Mouse (Mus musculus) kidney, embryonic 15.5 days (tissue): ENCODE data around the gene Hdac6. TPM values are rescaled to one million over a fixed set of nuclear protein-coding genes. Genes with fewer than 3 reads are reported as not detected.

Source experiments
- polyA plus RNA-seq: library from polyadenylated mRNA; unstranded; fragments of >200 nt; fragmentation: Nextera tagmentation; extraction: Ambion mirVana; gene quantifications from 2 replicates; pipeline ENCODE4 v1.2.1, GENCODE M21; 2015

Hdac6 gene
- polyA plus RNA-seq, 1 experiment from 2014 or later: 59.6 TPM

Other genes with a start within 250 kb of the Hdac6 start
- 35.4 and 38.6 TPM in 2 replicates for gene Wdr45, start 233.6 kb downstream of the Hdac6 start, polyA plus RNA-seq
- 0.96 TPM in 1 of 2 replicates, not detected in the other for gene Gm45208, start 225.6 kb downstream of the Hdac6 start, polyA plus RNA-seq
- gene Praf2, start 219.4 kb downstream of the Hdac6 start, polyA plus RNA-seq: 64.4 and 68.9 TPM in 2 replicates
- gene Ccdc120, start 197.0 kb downstream of the Hdac6 start, polyA plus RNA-seq: 19.6 and 20.2 TPM in 2 replicates
- gene Tfe3, start 185.3 kb downstream of the Hdac6 start, polyA plus RNA-seq: 26.3 and 30.9 TPM in 2 replicates
- 44.1 and 51.8 TPM in 2 replicates for gene Gripap1, start 158.1 kb downstream of the Hdac6 start, polyA plus RNA-seq
- 1.6 and 1.9 TPM in 2 replicates for gene Kcnd1, start 125.6 kb downstream of the Hdac6 start, polyA plus RNA-seq
- gene Otud5, start 106.5 kb downstream of the Hdac6 start, polyA plus RNA-seq: 40.0 and 44.8 TPM in 2 replicates
- 9.7 and 10.8 TPM in 2 replicates for gene Pim2, start 69.6 kb downstream of the Hdac6 start, polyA plus RNA-seq
- gene Slc35a2, start 63.9 kb downstream of the Hdac6 start, polyA plus RNA-seq: 33.7 and 35.8 TPM in 2 replicates
- 116 and 119 TPM in 2 replicates for gene Pqbp1, start 48.6 kb downstream of the Hdac6 start, polyA plus RNA-seq
- 168 and 171 TPM in 2 replicates for gene Timm17b, start 48.5 kb downstream of the Hdac6 start, polyA plus RNA-seq
- gene Gm10491, start 40.1 kb downstream of the Hdac6 start, polyA plus RNA-seq: not detected in 2 replicates
- not detected in 2 replicates for gene Gm10490, start 38.3 kb downstream of the Hdac6 start, polyA plus RNA-seq
- 1.7 and 7.7 TPM in 2 replicates for gene Pcsk1n, start 28.1 kb downstream of the Hdac6 start, polyA plus RNA-seq
- gene Eras, start 19.3 kb downstream of the Hdac6 start, polyA plus RNA-seq: not detected in 2 replicates
- gene Gata1, start 30.2 kb upstream of the Hdac6 start, polyA plus RNA-seq: 1.2 and 2.3 TPM in 2 replicates
- 0.35 TPM in 1 of 2 replicates, not detected in the other for gene Glod5, start 70.6 kb upstream of the Hdac6 start, polyA plus RNA-seq
- 69.0 and 69.5 TPM in 2 replicates for gene Suv39h1, start 126.9 kb upstream of the Hdac6 start, polyA plus RNA-seq
- gene Was, start 142.6 kb upstream of the Hdac6 start, polyA plus RNA-seq: 0.23 and 0.49 TPM in 2 replicates
- gene Wdr13, start 185.0 kb upstream of the Hdac6 start, polyA plus RNA-seq: 22.7 and 29.3 TPM in 2 replicates
- gene Rbm3, start 198.0 kb upstream of the Hdac6 start, polyA plus RNA-seq: 490 and 492 TPM in 2 replicates
- 12.1 and 12.2 TPM in 2 replicates for gene Tbc1d25, start 228.3 kb upstream of the Hdac6 start, polyA plus RNA-seq
- 34.1 and 36.9 TPM in 2 replicates for gene Ebp, start 245.6 kb upstream of the Hdac6 start, polyA plus RNA-seq